Mouse (Mus musculus): Measurements from ENCODE around the gene Dlx3. TPM values are rescaled to one million over a fixed set of nuclear protein-coding genes. Genes with fewer than 3 reads are reported as not detected.
A peak's percentile ranks its signal among the peaks of the same experiment; 100 is the strongest.

Dlx3 gene
- polyA plus RNA-seq, 1 experiment from 2014 or later: 0.27 TPM

DNA sequence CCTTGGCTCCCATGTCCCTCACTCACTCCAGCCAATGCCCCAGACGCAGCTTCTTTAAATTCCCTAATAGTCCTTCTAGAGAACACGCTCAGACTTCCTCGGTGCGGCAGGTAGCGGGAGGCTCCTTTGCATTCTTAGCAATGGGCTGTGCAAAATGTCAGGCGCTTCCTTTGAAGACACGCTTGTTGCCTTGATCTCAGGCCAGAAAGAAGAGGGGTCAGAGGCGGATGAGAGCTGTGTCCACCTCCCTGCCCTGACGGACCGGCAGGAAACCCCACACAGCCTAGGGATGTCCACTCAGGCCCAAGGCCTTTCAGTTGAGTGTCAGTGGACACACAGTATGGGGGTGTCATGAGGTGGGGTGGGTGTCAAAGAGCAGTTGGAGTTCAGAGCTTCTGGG, 24.3 kb upstream of the Dlx3 start:
- Histone ChIP-seq H3K36me3 (no peaks in the 10 kb centered on the region), H3K27me3 (peaks cover 5% of the 10 kb centered on the region; the same call in 1 of the 2 replicates), H3K9ac (replicated peaks) (no peak overlapping the region), H3K4me2 (replicated peaks) (no peak overlapping the region), H3K4me1 (replicated peaks) (peaks cover 9% of the 10 kb centered on the region; the same call in 1 of the 2 replicates), H3K4me3 (replicated peaks) (no peak overlapping the region), H3K9me3 (no peaks in the 10 kb centered on the region), H3K27ac (no peak overlapping the region)
- ATAC-seq: no peak
- 78% methylated on average over 10 of the region's 10 CpGs for WGBS

- Histone ChIP-seq H3K27ac (no peak overlapping the region), H3K4me2 (replicated peaks) (no peak overlapping the region), H3K9ac (replicated peaks) (no peak overlapping the region), H3K4me3 (replicated peaks) (no peak overlapping the region), H3K36me3 (no peaks in the 10 kb centered on the region), H3K4me1 (replicated peaks) (peaks cover 9% of the 10 kb centered on the region; the same call in 1 of the 2 replicates), H3K27me3 (peaks cover 5% of the 10 kb centered on the region; the same call in 1 of the 2 replicates), H3K9me3 (no peaks in the 10 kb centered on the region)
- WGBS: 61% methylated on average over 4 of the region's 4 CpGs
- ATAC-seq: no peak
These were observed 23.1 kb upstream of the Dlx3 start for GRCm38 (mm10) chr11:95096608-95097373.

DNA sequence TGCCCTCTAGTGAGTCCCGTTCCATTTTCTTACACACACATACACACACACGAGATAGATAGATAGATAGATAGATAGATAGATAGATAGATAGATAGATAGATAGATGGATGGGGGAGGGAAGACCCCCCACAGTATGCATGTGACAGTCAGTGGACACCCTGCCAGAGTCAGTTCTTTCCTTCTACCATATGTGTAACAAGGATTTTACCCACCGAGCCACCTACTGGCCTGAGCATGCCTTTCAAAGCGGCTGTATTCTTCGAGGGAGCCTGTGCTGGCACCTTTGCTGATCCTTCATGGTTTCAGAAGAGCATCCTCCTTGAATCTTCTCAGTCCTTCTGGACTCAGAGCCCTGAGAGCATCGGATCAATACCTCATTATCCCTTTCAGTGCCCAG, 22.0 kb upstream of the Dlx3 start:
- ATAC-seq: no peak
- 63% methylated on average over 6 of the region's 6 CpGs for WGBS

GRCm38 (mm10) chr11:95098346-95099095, 21.4 kb upstream of the Dlx3 start:
- WGBS: 72% methylated on average over 5 of the region's 5 CpGs
- Histone ChIP-seq H3K9ac (replicated peaks) (no peak overlapping the region), H3K4me3 (replicated peaks) (no peak overlapping the region), H3K36me3 (no peaks in the 10 kb centered on the region), H3K27ac (no peak overlapping the region), H3K27me3 (peaks cover 5% of the 10 kb centered on the region; the same call in 1 of the 2 replicates), H3K9me3 (no peaks in the 10 kb centered on the region), H3K4me2 (replicated peaks) (no peak overlapping the region), H3K4me1 (replicated peaks) (peaks cover 9% of the 10 kb centered on the region; the same call in 1 of the 2 replicates)
- no peak for ATAC-seq

More for the DNA sequence above, 22.0 kb upstream of the Dlx3 start:
- Histone ChIP-seq H3K27me3 (peaks cover 5% of the 10 kb centered on the region; the same call in 1 of the 2 replicates), H3K4me3 (replicated peaks) (no peak overlapping the region), H3K9me3 (no peaks in the 10 kb centered on the region), H3K9ac (replicated peaks) (no peak overlapping the region), H3K4me2 (replicated peaks) (no peak overlapping the region), H3K4me1 (replicated peaks) (peaks cover 9% of the 10 kb centered on the region; the same call in 1 of the 2 replicates), H3K36me3 (no peaks in the 10 kb centered on the region), H3K27ac (no peak overlapping the region)

GRCm38 (mm10) chr11:95100393-95100792, 19.5 kb upstream of the Dlx3 start:
- no peak overlapping the region for H3K4me3 ChIP-seq (replicated peaks)
- H3K27ac ChIP-seq: no peak overlapping the region
- WGBS: 37% methylated on average over 3 of the region's 3 CpGs
- H3K36me3 ChIP-seq: no peaks in the 10 kb centered on the region
- H3K4me1 ChIP-seq (replicated peaks): peaks cover 13% of the 10 kb centered on the region
- no peak overlapping the region for H3K9ac ChIP-seq (replicated peaks)
- H3K4me2 ChIP-seq (replicated peaks): no peak overlapping the region
- no peaks in the 10 kb centered on the region for H3K9me3 ChIP-seq
- H3K27me3 ChIP-seq: peaks cover 5% of the 10 kb centered on the region; the same call in 1 of the 2 replicates
- no peak for ATAC-seq

DNA sequence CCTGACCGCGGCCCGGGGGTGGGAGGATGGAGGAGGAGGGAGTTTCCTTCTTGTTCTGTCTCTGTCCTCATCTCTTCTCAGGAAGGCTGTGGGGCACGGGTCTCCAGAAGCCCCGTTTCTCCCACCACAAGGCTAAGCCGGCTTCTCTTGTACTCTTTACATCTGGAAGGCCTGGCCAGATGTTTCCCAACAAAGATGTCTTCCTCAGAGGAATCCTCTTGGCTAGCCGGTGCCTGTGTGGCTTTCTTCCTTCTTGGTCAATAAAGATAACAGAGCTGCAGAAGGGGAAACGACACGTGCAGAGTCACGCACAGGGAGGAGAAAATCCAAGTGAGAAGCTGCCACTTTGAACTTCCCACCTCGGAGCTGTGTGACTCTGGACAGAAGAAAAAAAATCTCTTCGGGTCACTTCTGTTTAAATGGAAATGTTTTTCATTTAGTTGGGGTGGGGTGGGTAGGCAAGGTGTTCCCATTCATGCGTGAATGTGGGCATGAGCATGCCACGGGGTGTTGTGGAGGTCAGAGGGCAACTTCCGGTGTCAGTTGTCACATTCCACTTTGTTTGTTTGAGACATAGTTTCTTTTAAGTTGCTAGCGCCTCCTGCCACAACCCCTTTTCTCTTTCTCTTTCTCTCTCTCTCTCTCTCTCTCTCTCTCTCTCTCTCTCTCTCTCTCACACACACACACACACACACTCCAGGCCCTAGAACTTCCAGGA, 18.7 kb upstream of the Dlx3 start:
- Histone ChIP-seq H3K4me3 (replicated peaks) (no peak overlapping the region), H3K36me3 (no peaks in the 10 kb centered on the region), H3K9me3 (no peaks in the 10 kb centered on the region), H3K27me3 (peaks cover 13% of the 10 kb centered on the region), H3K4me2 (replicated peaks) (no peak overlapping the region), H3K27ac (no peak overlapping the region), H3K9ac (replicated peaks) (no peak overlapping the region), H3K4me1 (replicated peaks) (peaks cover 16% of the 10 kb centered on the region)
- 29% methylated on average over 16 of the region's 16 CpGs for WGBS
- no peak for ATAC-seq

DNA sequence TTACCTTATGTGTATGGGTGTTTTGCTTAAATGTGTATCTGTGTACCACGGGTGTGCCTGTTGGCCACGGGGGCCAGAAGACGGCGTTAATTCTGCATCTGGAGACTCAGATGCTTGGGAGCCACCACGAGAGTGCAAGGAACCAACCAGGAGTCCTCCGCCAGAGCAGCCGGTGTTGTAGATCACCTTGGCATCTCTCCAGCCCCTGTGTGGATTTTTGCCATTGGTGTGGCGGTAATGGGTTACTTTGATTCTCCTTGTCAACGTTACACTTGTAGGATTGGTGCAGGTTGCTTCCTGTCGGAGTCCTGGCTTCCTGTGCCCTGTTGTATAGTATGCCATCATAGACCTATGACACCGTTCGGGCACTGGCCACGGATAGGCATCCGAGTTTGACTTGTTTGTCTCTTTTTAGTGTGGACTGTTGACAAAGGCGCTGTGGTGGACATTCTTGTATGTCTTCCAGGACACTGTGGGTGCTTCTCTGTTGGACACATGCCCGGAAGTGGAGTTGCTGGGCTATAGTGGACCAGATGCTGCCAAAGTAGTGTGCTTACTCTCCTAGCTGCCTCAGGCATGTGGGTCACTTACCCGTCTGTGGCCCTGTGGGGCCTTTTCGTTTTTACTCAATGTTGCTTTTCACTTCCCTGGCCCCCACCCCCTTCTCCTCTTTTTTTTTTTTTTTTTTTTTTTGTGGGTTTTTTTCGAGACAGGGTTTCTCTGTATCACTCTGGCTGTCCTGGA, 17.6 kb upstream of the Dlx3 start:
- Histone ChIP-seq H3K4me3 (replicated peaks) (no peak overlapping the region), H3K9me3 (no peaks in the 10 kb centered on the region), H3K9ac (replicated peaks) (no peak overlapping the region), H3K27me3 (peaks cover 17% of the 10 kb centered on the region), H3K4me2 (replicated peaks) (no peak overlapping the region), H3K4me1 (replicated peaks) (peaks cover 12% of the 10 kb centered on the region), H3K27ac (no peak overlapping the region), H3K36me3 (no peaks in the 10 kb centered on the region)
- ATAC-seq: no peak
- WGBS: 93% methylated on average over 19 of the region's 19 CpGs

DNA sequence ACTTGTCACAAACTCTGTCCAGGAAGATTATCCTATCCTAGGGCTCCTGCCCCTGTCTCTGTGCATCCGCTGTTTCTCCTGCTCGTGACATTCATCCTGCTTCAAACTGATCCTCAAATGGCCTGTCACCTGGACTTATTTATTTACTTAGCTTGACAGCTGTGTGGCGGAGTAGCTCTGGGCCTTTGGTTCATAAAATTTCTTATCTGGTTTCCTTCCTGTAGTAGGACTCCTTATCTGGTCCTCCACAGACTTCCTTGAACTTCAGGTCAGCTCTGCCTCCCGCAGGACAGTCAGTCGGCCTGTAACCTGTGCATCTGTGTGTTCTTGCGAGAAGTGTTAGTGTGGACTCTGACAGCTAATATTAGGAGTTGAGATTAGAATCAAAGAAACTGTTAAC, 15.7 kb upstream of the Dlx3 start:
- Histone ChIP-seq H3K27ac (no peak overlapping the region), H3K27me3 (peaks cover 17% of the 10 kb centered on the region), H3K9me3 (no peaks in the 10 kb centered on the region), H3K4me2 (replicated peaks) (no peak overlapping the region), H3K36me3 (no peaks in the 10 kb centered on the region), H3K4me1 (replicated peaks) (peaks cover 13% of the 10 kb centered on the region), H3K4me3 (replicated peaks) (no peak overlapping the region), H3K9ac (replicated peaks) (no peak overlapping the region)
- WGBS: 73% methylated on average over 6 of the region's 6 CpGs
- no peak for ATAC-seq

- peaks cover 12% of the 10 kb centered on the region for H3K27me3 ChIP-seq
- WGBS: 5% methylated on average over 25 of the region's 25 CpGs
- H3K4me3 ChIP-seq (replicated peaks): 0 out of 2 replicates have a peak overlapping the region, but pooled peaks have one; percentile 1
- H3K9me3 ChIP-seq: no peaks in the 10 kb centered on the region
- peak overlapping the region; percentile 39 for H3K4me2 ChIP-seq (replicated peaks)
- no peak for ATAC-seq
- H3K4me1 ChIP-seq (replicated peaks): peaks cover 16% of the 10 kb centered on the region
- no peaks in the 10 kb centered on the region for H3K36me3 ChIP-seq
- H3K9ac ChIP-seq (replicated peaks): no peak overlapping the region
- no peak overlapping the region for H3K27ac ChIP-seq
These were observed 14.5 kb upstream of the Dlx3 start for GRCm38 (mm10) chr11:95105274-95105874.

- WGBS: 37% methylated on average over 23 of the region's 23 CpGs
- Histone ChIP-seq H3K4me2 (replicated peaks) (peak overlapping the region; percentile 30; the same call in 1 of the 2 replicates), H3K27me3 (peaks cover 12% of the 10 kb centered on the region), H3K9me3 (no peaks in the 10 kb centered on the region), H3K27ac (0 out of 2 replicates have a peak overlapping the region, but pooled peaks have one; percentile 19), H3K4me3 (replicated peaks) (no peak overlapping the region), H3K4me1 (replicated peaks) (peaks cover 16% of the 10 kb centered on the region), H3K9ac (replicated peaks) (no peak overlapping the region), H3K36me3 (no peaks in the 10 kb centered on the region)
- peak; percentile 67 for ATAC-seq
These were observed 13.3 kb upstream of the Dlx3 start for GRCm38 (mm10) chr11:95106440-95107236.

All from midbrain, embryonic 13.5 days (tissue).